In the genomic region with DNA sequence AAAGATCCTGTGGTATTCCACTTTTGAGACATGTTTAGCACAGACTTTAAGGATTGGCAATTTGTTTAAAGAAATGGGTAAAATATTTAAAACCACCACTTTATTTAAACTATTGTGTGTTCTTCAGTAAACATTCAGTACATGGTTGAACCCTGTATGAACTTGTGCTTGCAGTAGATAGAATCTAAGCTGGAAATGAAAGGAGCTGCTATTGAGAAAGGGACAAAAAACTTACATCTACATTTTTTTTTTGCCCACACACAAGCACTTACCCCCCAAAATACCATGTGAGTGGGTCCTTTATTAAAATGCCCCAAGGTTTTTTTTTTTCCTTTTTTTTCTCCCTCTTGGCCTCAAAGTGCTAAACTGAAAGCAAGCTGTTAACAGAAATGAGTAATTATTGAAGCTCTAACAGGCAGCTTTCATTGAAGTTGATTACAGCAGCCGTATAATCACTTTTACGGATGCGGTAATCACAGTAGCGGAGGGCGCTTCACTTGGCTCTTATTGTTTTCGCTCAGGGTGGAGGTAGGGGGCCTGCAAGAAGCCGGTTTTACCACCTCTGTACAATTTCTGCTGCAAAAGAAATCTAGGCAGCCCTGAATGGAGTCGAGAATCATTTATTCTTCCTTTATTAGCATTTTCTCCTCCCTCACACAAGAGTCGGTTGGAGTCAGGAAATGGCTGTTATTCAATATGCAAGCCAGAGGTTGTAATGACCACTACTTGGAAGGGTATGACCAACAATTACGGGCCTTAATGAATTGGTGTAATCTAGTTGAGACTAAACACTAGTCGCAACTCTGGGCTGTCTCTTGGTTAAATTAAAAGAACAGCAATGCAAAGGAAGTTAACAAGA, we compare ENCODE assay signal across 16 mouse cellular contexts.
A peak's percentile ranks its signal among the peaks of the same experiment; 100 is the strongest.
DNase-seq lines count a peak whose midpoint lies in the region; ATAC-seq and TF ChIP-seq lines count a peak whose summit lies in the region.
"Had no signal": no experiment of that assay in that cellular context is flagged by ENCODE, and none has a peak within 500 bp of the region (broad histone marks: within the 10 kb centered on the region; RNA-seq: fewer than 3 reads in every experiment).

No protein-coding gene starts in this region.

- no peak for TF ChIP-seq RAD21 in CH12.LX (IDR thresholded peaks at IDR 0.05; ENCODE audit: low read depth, low read length)

- intact Hi-C loops in gastrocnemius, adult 2 months (cut with DNase I), result no loop called here

- no peaks in the 10 kb centered on the region for H3K9me3 ChIP-seq in CH12.LX (replicated peaks; ENCODE audit: low read length)
- H3K9me3 ChIP-seq in forebrain, embryonic 12.5 days, result 0 out of 2 replicates have a peak, but pooled peaks cover 3% of the 10 kb centered on the region
- no peaks in the 10 kb centered on the region for H3K9me3 ChIP-seq in midbrain, embryonic 12.5 days
- H3K9me3 ChIP-seq: limb, embryonic 15.5 days had no signal

- in situ Hi-C loops in CH12.LX (cut with MboI; ENCODE audit: low pct_ligation_motif_present, low pct_unique_long_range_greater_than_20kb, low sequenced_read_pairs), result no loop called here

- no peak for DNase-seq in gastrocnemius, adult 2 months
- no peak for DNase-seq in gastrocnemius, adult 18-20 months (ENCODE audit: low spot score)
- DNase-seq in CH12.LX (ENCODE audit: extremely low read depth), result no peak
- DNase-seq in ovary, postnatal 14 days (ENCODE audit: low spot score), result no peak
- DNase-seq in lung, postnatal 4 days, result no peak
- DNase-seq: cerebellum, adult 11 months; gastrocnemius, postnatal 36 days; heart, postnatal 14 days; spleen, adult 18-20 months; thymus, postnatal 25 days had no signal

- no peak for TF ChIP-seq EP300 in CH12.LX (IDR thresholded peaks at IDR 0.05; ENCODE audit: low read length)

- no peaks in the 10 kb centered on the region for H3K36me3 ChIP-seq in CH12.LX (replicated peaks in 1 of 2; ENCODE audit: control insufficient read depth in 1 of 2, insufficient read depth in 1 of 2, low read length in 1 of 2)
- no peaks in the 10 kb centered on the region for H3K36me3 ChIP-seq in forebrain, embryonic 12.5 days (replicated peaks)
- H3K36me3 ChIP-seq in midbrain, embryonic 12.5 days, result no peaks in the 10 kb centered on the region
- H3K36me3 ChIP-seq: G1E; limb, embryonic 15.5 days had no signal

- H3K4me3 ChIP-seq in gastrocnemius, adult 2 months, result peak overlapping the region; percentile 42
- no peak overlapping the region for H3K4me3 ChIP-seq in CH12.LX (replicated peaks in 1 of 3; ENCODE audit: low read depth in 2 of 3, low read length in 2 of 3, poor library complexity in 1 of 3)
- H3K4me3 ChIP-seq in forebrain, embryonic 12.5 days (replicated peaks), result no peak overlapping the region
- no peak overlapping the region for H3K4me3 ChIP-seq in midbrain, embryonic 12.5 days
- H3K4me3 ChIP-seq: limb, embryonic 15.5 days had no signal

- no peak overlapping the region for H3K27ac ChIP-seq in gastrocnemius, adult 2 months
- H3K27ac ChIP-seq in CH12.LX (ENCODE audit: insufficient read depth, low read depth), result no peak overlapping the region
- peak overlapping the region; percentile 53; the same call in 1 of the 2 replicates for H3K27ac ChIP-seq in forebrain, embryonic 12.5 days
- no peak overlapping the region for H3K27ac ChIP-seq in midbrain, embryonic 12.5 days (replicated peaks)
- H3K27ac ChIP-seq: limb, embryonic 15.5 days; macrophage had no signal

- no peak for TF ChIP-seq CTCF in gastrocnemius, adult 2 months (IDR thresholded peaks at IDR 0.05)
- no peak for TF ChIP-seq CTCF in CH12.LX (conservative IDR thresholded peaks at IDR 0.05 in 1 of 2, IDR thresholded peaks at IDR 0.05 in 1 of 2; ENCODE audit: low read depth in 2 of 2, low read length in 2 of 2)

- H3K79me2 ChIP-seq in CH12.LX (replicated peaks; ENCODE audit: control insufficient read depth, extremely low read depth, insufficient read depth, poor library complexity, severe bottlenecking), result no peaks in the 10 kb centered on the region

- no peak overlapping the region for H3K9ac ChIP-seq in CH12.LX (ENCODE audit: insufficient read depth, low read depth)
- no peak overlapping the region for H3K9ac ChIP-seq in forebrain, embryonic 12.5 days
- no peak overlapping the region for H3K9ac ChIP-seq in midbrain, embryonic 12.5 days (replicated peaks)
- H3K9ac ChIP-seq: limb, embryonic 15.5 days had no signal

- peaks cover 3 to 11% of the 10 kb centered on the region in 2 experiments; a peak in 3 of 4 replicates for H3K4me1 ChIP-seq in CH12.LX (ENCODE audit: control insufficient read depth in 1 of 2, insufficient read depth in 2 of 2)
- peaks cover 25% of the 10 kb centered on the region for H3K4me1 ChIP-seq in forebrain, embryonic 12.5 days
- peaks cover 12% of the 10 kb centered on the region; the same call in 1 of the 2 replicates for H3K4me1 ChIP-seq in midbrain, embryonic 12.5 days

- ATAC-seq in forebrain, embryonic 12.5 days (ENCODE audit: low FRiP score), result peak; percentile 88
- ATAC-seq in midbrain, embryonic 12.5 days (ENCODE audit: low FRiP score, low read depth), result peak; percentile 78
- no peak for ATAC-seq in activated CD4-positive, CD25-positive, alpha-beta regulatory T cell, adult 4 months

- dilution Hi-C loops in CH12.LX (cut with MboI; ENCODE audit: extremely low pct_ligation_motif_present, extremely low pct_unique_long_range_greater_than_20kb, low sequenced_read_pairs), result no loop called here

- no peak overlapping the region for H3K4me2 ChIP-seq in CH12.LX (ENCODE audit: insufficient read depth, low read depth, poor library complexity, severe bottlenecking)
- H3K4me2 ChIP-seq in forebrain, embryonic 12.5 days, result peak overlapping the region; percentile 41
- peak overlapping the region; percentile 33 for H3K4me2 ChIP-seq in midbrain, embryonic 12.5 days (replicated peaks)
- H3K4me2 ChIP-seq: limb, embryonic 15.5 days had no signal

- WGBS in forebrain, embryonic 12.5 days, result 6% methylated on average over 11 of the region's 11 CpGs
- 35% methylated on average over 11 of the region's 11 CpGs for WGBS in midbrain, embryonic 12.5 days

- no peaks in the 10 kb centered on the region for H3K27me3 ChIP-seq in CH12.LX (replicated peaks)
- peaks cover 15% of the 10 kb centered on the region; the same call in 1 of the 2 replicates for H3K27me3 ChIP-seq in forebrain, embryonic 12.5 days
- H3K27me3 ChIP-seq in midbrain, embryonic 12.5 days, result no peaks in the 10 kb centered on the region
- H3K27me3 ChIP-seq: limb, embryonic 15.5 days had no signal

- no peak for TF ChIP-seq POLR2A in CH12.LX (IDR thresholded peaks at IDR 0.05; ENCODE audit: low read depth, low read length)

TF ChIP-seq in CH12.LX, 34 proteins besides CTCF, POLR2A, EP300 and RAD21:
- no peak for TF ChIP-seq MXI1 (IDR thresholded peaks at IDR 0.05; ENCODE audit: low read depth, low read length)
- peak; percentile 42; the same call in 1 of the 2 replicates for TF ChIP-seq ZNF384 (IDR thresholded peaks at IDR 0.05; ENCODE audit: low read depth, low read length)
